Comparison of ENCODE assay signal across 17 mouse cellular contexts in genomic region chr3:23071486-23071885, GRCm38 (mm10).
"Had no signal": no experiment of that assay in that cellular context is flagged by ENCODE, and none has a peak within 500 bp of the region (broad histone marks: within the 10 kb centered on the region; RNA-seq: fewer than 3 reads in every experiment).

No protein-coding gene starts in this region.

- H3K4me1 ChIP-seq: neural tube, embryonic 12.5 days; neural tube, embryonic 13.5 days; neural tube, embryonic 15.5 days; stomach, embryonic 15.5 days had no signal

- H3K9me3 ChIP-seq: neural tube, embryonic 12.5 days; neural tube, embryonic 13.5 days; neural tube, embryonic 15.5 days; stomach, embryonic 15.5 days had no signal

- H3K27me3 ChIP-seq: neural tube, embryonic 12.5 days; neural tube, embryonic 13.5 days; neural tube, embryonic 15.5 days; stomach, embryonic 15.5 days had no signal

- H3K27ac ChIP-seq: neural tube, embryonic 12.5 days; neural tube, embryonic 13.5 days; neural tube, embryonic 15.5 days; stomach, embryonic 15.5 days; stomach, postnatal 0 days had no signal

- DNase-seq: retina, postnatal 1 day; right cerebral cortex, adult 18-20 months; right cerebral cortex, postnatal 14 days; right cerebral cortex, postnatal 25 days; right cerebral cortex, postnatal 4 days; spleen, adult 18-20 months; thymus, adult 18-20 months; thymus, adult 2 months; thymus, postnatal 14 days; thymus, postnatal 25 days; thymus, postnatal 36 days; thymus, postnatal 4 days had no signal

- H3K4me3 ChIP-seq: neural tube, embryonic 12.5 days; neural tube, embryonic 13.5 days; neural tube, embryonic 15.5 days; stomach, embryonic 15.5 days had no signal

- H3K36me3 ChIP-seq: neural tube, embryonic 12.5 days; neural tube, embryonic 13.5 days; neural tube, embryonic 15.5 days; stomach, embryonic 15.5 days had no signal

- H3K9ac ChIP-seq: neural tube, embryonic 12.5 days; neural tube, embryonic 13.5 days; neural tube, embryonic 15.5 days; stomach, embryonic 15.5 days had no signal

- H3K4me2 ChIP-seq: neural tube, embryonic 12.5 days; neural tube, embryonic 13.5 days; neural tube, embryonic 15.5 days; stomach, embryonic 15.5 days had no signal
